Mouse (Mus musculus): ENCODE results near the gene Kcnma1.

DNA sequence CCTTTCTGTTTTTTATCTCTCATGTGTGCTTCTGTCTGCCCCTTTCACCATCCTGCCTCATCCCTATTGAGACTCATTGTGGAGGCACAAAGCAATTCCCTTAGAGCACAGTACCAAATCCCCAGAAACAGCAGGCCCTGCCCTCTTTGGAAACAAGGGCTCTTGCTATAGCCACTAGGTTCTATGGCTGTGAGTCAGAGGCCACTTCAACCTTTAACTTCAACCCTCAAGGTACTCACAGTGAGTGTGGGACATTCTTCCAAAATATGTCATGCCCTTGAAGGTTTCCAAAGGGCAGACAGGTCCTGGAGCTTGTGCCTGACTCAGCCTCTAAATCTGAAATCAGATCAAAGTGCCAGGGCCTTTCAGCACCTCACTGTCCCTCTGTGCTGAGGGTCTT, 272.8 kb downstream of the Kcnma1 start:
- TF ChIP-seq POLR2A (IDR thresholded peaks at IDR 0.05; ENCODE audit: extremely low read depth, insufficient read depth, low read length) (no peak), CTCF (IDR thresholded peaks at IDR 0.05; ENCODE audit: low read depth, low read length) (no peak)

All from liver, adult 2 months (tissue).